Mouse (Mus musculus) liver, embryonic 15.5 days (tissue): ENCODE data around the gene B2m. TPM values are rescaled to one million over a fixed set of nuclear protein-coding genes. Genes with fewer than 3 reads are reported as not detected.

ENCODE experiments used
- ATAC-seq: fragments of 200-750 bp; cut with Nextera tagmentation; 2 replicates; pipeline ENCODE4 v1.8.0; 2017; ENCODE audit warnings: moderate number of reproducible peaks, mild to moderate bottlenecking, moderate library complexity; ENCODE audit not compliant: insufficient read depth
- H3K27ac ChIP-seq: fragments of 300-500 bp; sonication (generic); replicated peaks from 2 replicates; pipeline ENCODE4 v1.5.1; 2015; ENCODE audit warnings: mild to moderate bottlenecking, inconsistent platforms
- H3K27me3 ChIP-seq: fragments of 300-500 bp; sonication (generic); 2 replicates; pipeline ENCODE4 v1.6.1; 2015; ENCODE audit warnings: mild to moderate bottlenecking, inconsistent platforms
- H3K36me3 ChIP-seq: fragments of 300-500 bp; sonication (generic); replicated peaks from 2 replicates; pipeline ENCODE4 v1.6.1; 2015; ENCODE audit warnings: moderate library complexity, mild to moderate bottlenecking, inconsistent platforms
- H3K4me1 ChIP-seq: fragments of 300-500 bp; sonication (generic); replicated peaks from 2 replicates; pipeline ENCODE4 v1.6.1; 2015; ENCODE audit warnings: inconsistent platforms
- H3K4me2 ChIP-seq: fragments of 300-500 bp; sonication (generic); 2 replicates; pipeline ENCODE4 v1.6.1; 2015; ENCODE audit warnings: moderate library complexity, mild to moderate bottlenecking, inconsistent platforms
- H3K4me3 ChIP-seq: fragments of 300-500 bp; sonication (generic); replicated peaks from 2 replicates; pipeline ENCODE4 v1.5.1; 2015; ENCODE audit warnings: mild to moderate bottlenecking, inconsistent platforms
- H3K9ac ChIP-seq: fragments of 300-500 bp; sonication (generic); 2 replicates; pipeline ENCODE4 v1.6.1; 2015; ENCODE audit warnings: moderate library complexity, mild to moderate bottlenecking, inconsistent platforms
- H3K9me3 ChIP-seq: fragments of 300-500 bp; sonication (generic); replicated peaks from 2 replicates; pipeline ENCODE4 v1.6.1; 2016; ENCODE audit warnings: inconsistent platforms
- WGBS: fragments of 180-500 bp; shearing (Covaris S2); methylation state at CpG from one replicate; pipeline ENCODE4 v1.1.7; 2015; ENCODE audit warnings: mixed read lengths; ENCODE audit not compliant: insufficient replicate concordance; 5-methylcytosine and 5-hydroxymethylcytosine counted together
- polyA plus RNA-seq: library from polyadenylated mRNA; unstranded; fragments of >200 nt; fragmentation: Nextera tagmentation; extraction: Ambion mirVana; gene quantifications from 2 replicates; pipeline ENCODE4 v1.2.1, GENCODE M21; 2015

The B2m gene
- polyA plus RNA-seq, 1 experiment from 2014 or later: 443 TPM

DNA sequence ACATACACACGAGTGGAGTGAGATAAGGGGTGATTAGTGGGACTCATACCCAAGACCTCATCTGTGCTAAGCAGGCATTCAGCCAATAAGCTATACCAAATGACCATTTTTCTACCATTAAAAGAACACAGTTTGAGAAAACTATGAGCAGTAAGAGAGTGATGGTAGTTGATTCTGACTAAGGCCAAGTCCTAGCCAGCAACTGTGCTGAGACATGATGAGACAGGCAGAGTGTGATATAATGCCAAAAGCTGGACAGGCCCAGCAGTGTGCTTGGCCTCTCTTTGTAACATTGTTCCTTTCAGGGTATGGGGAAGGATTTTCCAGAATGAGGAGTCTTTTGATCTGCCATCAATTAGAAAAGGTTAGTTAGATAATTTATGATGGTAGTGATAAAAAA lies 54.0 kb downstream of the B2m start:
- no peak for ATAC-seq
- Histone ChIP-seq H3K9ac (no peak overlapping the region), H3K27ac (no peak overlapping the region), H3K9me3 (no peaks in the 10 kb centered on the region), H3K4me1 (peaks cover 1% of the 10 kb centered on the region; the same call in 1 of the 2 replicates), H3K27me3 (no peaks in the 10 kb centered on the region), H3K4me2 (no peak overlapping the region), H3K4me3 (no peak overlapping the region), H3K36me3 (no peaks in the 10 kb centered on the region)
- 19% methylated on average over 1 of the region's 1 CpGs for WGBS

Other genes starting within 250 kb of the B2m start
- gene Ctdspl2, start 191.7 kb upstream of the B2m start, polyA plus RNA-seq: 14.3 and 14.5 TPM in 2 replicates
- gene Mageb3, start 191.6 kb upstream of the B2m start, polyA plus RNA-seq: 0.05 and 0.09 TPM in 2 replicates
- gene Eif3j1, start 119.1 kb upstream of the B2m start, polyA plus RNA-seq: 8.3 and 8.7 TPM in 2 replicates
- 2.7 and 3.6 TPM in 2 replicates for gene Spg11, start 29.3 kb upstream of the B2m start, polyA plus RNA-seq
- not detected in 2 replicates for gene Trim69, start 13.0 kb downstream of the B2m start, polyA plus RNA-seq
- 0.06 TPM in 1 of 2 replicates, not detected in the other for gene Patl2, start 38.5 kb downstream of the B2m start, polyA plus RNA-seq
- not detected in 2 replicates for gene Terb2, start 38.6 kb downstream of the B2m start, polyA plus RNA-seq
- 158 and 181 TPM in 2 replicates for gene Sord, start 87.1 kb downstream of the B2m start, polyA plus RNA-seq
- not detected in 2 replicates for gene Duox2, start 150.8 kb downstream of the B2m start, polyA plus RNA-seq
- not detected in 2 replicates for gene Duoxa2, start 151.2 kb downstream of the B2m start, polyA plus RNA-seq
- gene Duoxa1, start 166.0 kb downstream of the B2m start, polyA plus RNA-seq: not detected in 2 replicates
- gene Duox1, start 168.0 kb downstream of the B2m start, polyA plus RNA-seq: not detected in 2 replicates
- 1.1 and 1.2 TPM in 2 replicates for gene Shf, start 221.5 kb downstream of the B2m start, polyA plus RNA-seq